Mouse (Mus musculus): Measurements from ENCODE around the gene Rnf121. TPM values are rescaled to one million over a fixed set of nuclear protein-coding genes. Genes with fewer than 3 reads are reported as not detected.

Rnf121 gene
- total and polyA plus RNA-seq, 2 experiments from 2014 or later: 23.4 to 34.2 TPM

GRCm38 (mm10) chr7:102000921-102001630 lies 64.2 kb downstream of the Rnf121 start:
- H3K27me3 ChIP-seq (ENCODE audit: insufficient read depth, low read length): no peaks in the 10 kb centered on the region
- DNase-seq (no peak), ATAC-seq (peak; percentile 50)
- no peak overlapping the region for H3K4me3 ChIP-seq (ENCODE audit: low read depth, low read length)
- TF ChIP-seq CTCF (IDR thresholded peaks at IDR 0.05; ENCODE audit: low read depth): no peak
- H3K27ac ChIP-seq (ENCODE audit: low read depth, low read length): no peak overlapping the region
- H3K36me3 ChIP-seq (ENCODE audit: insufficient read depth): peaks cover 82% of the 10 kb centered on the region
- no peak overlapping the region for H3K9ac ChIP-seq
- WGBS: 87% methylated on average over 26 of the region's 26 CpGs
- H3K4me2 ChIP-seq (ENCODE audit: low read depth): no peak overlapping the region
- H3K9me3 ChIP-seq (ENCODE audit: low read length): no peaks in the 10 kb centered on the region
- no peaks in the 10 kb centered on the region for H3K4me1 ChIP-seq (ENCODE audit: insufficient read depth)

GRCm38 (mm10) chr7:102000296-102000695 lies 65.0 kb downstream of the Rnf121 start:
- H3K27ac ChIP-seq (ENCODE audit: low read depth, low read length): no peak overlapping the region
- no peak for ATAC-seq
- no peaks in the 10 kb centered on the region for H3K27me3 ChIP-seq (ENCODE audit: insufficient read depth, low read length)
- H3K4me1 ChIP-seq (ENCODE audit: insufficient read depth): no peaks in the 10 kb centered on the region
- H3K36me3 ChIP-seq (ENCODE audit: insufficient read depth): peaks cover 82% of the 10 kb centered on the region
- no peak for DNase-seq
- no peak overlapping the region for H3K4me3 ChIP-seq (ENCODE audit: low read depth, low read length)
- no peak overlapping the region for H3K9ac ChIP-seq
- no peak overlapping the region for H3K4me2 ChIP-seq (ENCODE audit: low read depth)
- 83% methylated on average over 8 of the region's 8 CpGs for WGBS
- no peaks in the 10 kb centered on the region for H3K9me3 ChIP-seq (ENCODE audit: low read length)
- no peak for TF ChIP-seq CTCF (IDR thresholded peaks at IDR 0.05; ENCODE audit: low read depth)

GRCm38 (mm10) chr7:101999461-102000151 lies 65.7 kb downstream of the Rnf121 start:
- ATAC-seq (no peak), DNase-seq (no peak)
- Histone ChIP-seq H3K27me3 (ENCODE audit: insufficient read depth, low read length) (no peaks in the 10 kb centered on the region), H3K36me3 (ENCODE audit: insufficient read depth) (peaks cover 84% of the 10 kb centered on the region), H3K9ac (no peak overlapping the region), H3K9me3 (ENCODE audit: low read length) (no peaks in the 10 kb centered on the region), H3K27ac (ENCODE audit: low read depth, low read length) (no peak overlapping the region), H3K4me3 (ENCODE audit: low read depth, low read length) (no peak overlapping the region), H3K4me2 (ENCODE audit: low read depth) (no peak overlapping the region), H3K4me1 (ENCODE audit: insufficient read depth) (no peaks in the 10 kb centered on the region)
- 90% methylated on average over 15 of the region's 15 CpGs for WGBS
- no peak for TF ChIP-seq CTCF (IDR thresholded peaks at IDR 0.05; ENCODE audit: low read depth)

- Histone ChIP-seq H3K9ac (no peak overlapping the region), H3K4me1 (ENCODE audit: insufficient read depth) (no peaks in the 10 kb centered on the region), H3K4me3 (ENCODE audit: low read depth, low read length) (no peak overlapping the region), H3K36me3 (ENCODE audit: insufficient read depth) (peaks cover 92% of the 10 kb centered on the region), H3K27ac (ENCODE audit: low read depth, low read length) (0 out of 2 replicates have a peak overlapping the region, but pooled peaks have one; percentile 35), H3K4me2 (ENCODE audit: low read depth) (no peak overlapping the region), H3K27me3 (ENCODE audit: insufficient read depth, low read length) (no peaks in the 10 kb centered on the region), H3K9me3 (ENCODE audit: low read length) (no peaks in the 10 kb centered on the region)
- TF ChIP-seq CTCF (IDR thresholded peaks at IDR 0.05; ENCODE audit: low read depth): peak; percentile 93
- peak; percentile 63 for ATAC-seq
- 66% methylated on average over 14 of the region's 14 CpGs for WGBS
- DNase-seq: peak; percentile 72
These were observed 66.9 kb downstream of the Rnf121 start for GRCm38 (mm10) chr7:101998194-101998927.

- WGBS: 93% methylated on average over 3 of the region's 3 CpGs
These were observed 71.0 kb downstream of the Rnf121 start for GRCm38 (mm10) chr7:101994241-101994640.

GRCm38 (mm10) chr7:101985081-101985480 lies 80.2 kb downstream of the Rnf121 start:
- Histone ChIP-seq H3K9me3 (ENCODE audit: low read length) (no peaks in the 10 kb centered on the region), H3K4me2 (ENCODE audit: low read depth) (no peak overlapping the region), H3K4me1 (ENCODE audit: insufficient read depth) (no peaks in the 10 kb centered on the region), H3K27me3 (ENCODE audit: insufficient read depth, low read length) (no peaks in the 10 kb centered on the region), H3K4me3 (ENCODE audit: low read depth, low read length) (no peak overlapping the region), H3K27ac (ENCODE audit: low read depth, low read length) (no peak overlapping the region), H3K9ac (no peak overlapping the region), H3K36me3 (ENCODE audit: insufficient read depth) (peaks cover 32% of the 10 kb centered on the region)
- 92% methylated on average over 3 of the region's 3 CpGs for WGBS
- TF ChIP-seq CTCF (IDR thresholded peaks at IDR 0.05; ENCODE audit: low read depth): no peak
- DNase-seq: no peak
- ATAC-seq: no peak

More at GRCm38 (mm10) chr7:101994241-101994640, 71.0 kb downstream of the Rnf121 start:
- no peak for ATAC-seq
- Histone ChIP-seq H3K27ac (ENCODE audit: low read depth, low read length) (no peak overlapping the region), H3K9ac (no peak overlapping the region), H3K4me2 (ENCODE audit: low read depth) (no peak overlapping the region), H3K9me3 (ENCODE audit: low read length) (no peaks in the 10 kb centered on the region), H3K27me3 (ENCODE audit: insufficient read depth, low read length) (no peaks in the 10 kb centered on the region), H3K4me3 (ENCODE audit: low read depth, low read length) (no peak overlapping the region), H3K4me1 (ENCODE audit: insufficient read depth) (no peaks in the 10 kb centered on the region), H3K36me3 (ENCODE audit: insufficient read depth) (peaks cover 86% of the 10 kb centered on the region)
- TF ChIP-seq CTCF (IDR thresholded peaks at IDR 0.05; ENCODE audit: low read depth): no peak
- no peak for DNase-seq
